Mouse (Mus musculus): ENCODE results near the gene B3glct. TPM values are rescaled to one million over a fixed set of nuclear protein-coding genes. Genes with fewer than 3 reads are reported as not detected.

The B3glct gene
- polyA plus RNA-seq, 1 experiment from 2014 or later, result 11.4 TPM

- no peak overlapping the region for H3K9ac ChIP-seq (ENCODE audit: low read depth, low read length)
- H3K4me2 ChIP-seq (ENCODE audit: low read depth, low read length), result no peak overlapping the region
- H3K36me3 ChIP-seq (ENCODE audit: control insufficient read depth, insufficient read depth, low read length), result no peaks in the 10 kb centered on the region
- H3K27ac ChIP-seq (ENCODE audit: low read length), result no peak overlapping the region
- H3K27me3 ChIP-seq (replicated peaks; ENCODE audit: control insufficient read depth, insufficient read depth, low read length), result no peaks in the 10 kb centered on the region
- WGBS, result 89% methylated on average over 6 of the region's 6 CpGs
- no peak for ATAC-seq
- no peaks in the 10 kb centered on the region for H3K4me1 ChIP-seq (ENCODE audit: control insufficient read depth, insufficient read depth, low read length)
- H3K9me3 ChIP-seq (ENCODE audit: control insufficient read depth, low read length), result no peaks in the 10 kb centered on the region
- no peak overlapping the region for H3K4me3 ChIP-seq (ENCODE audit: low read length)
These were observed 16.6 kb upstream of the B3glct start for GRCm38 (mm10) chr5:149661428-149661827.

DNA sequence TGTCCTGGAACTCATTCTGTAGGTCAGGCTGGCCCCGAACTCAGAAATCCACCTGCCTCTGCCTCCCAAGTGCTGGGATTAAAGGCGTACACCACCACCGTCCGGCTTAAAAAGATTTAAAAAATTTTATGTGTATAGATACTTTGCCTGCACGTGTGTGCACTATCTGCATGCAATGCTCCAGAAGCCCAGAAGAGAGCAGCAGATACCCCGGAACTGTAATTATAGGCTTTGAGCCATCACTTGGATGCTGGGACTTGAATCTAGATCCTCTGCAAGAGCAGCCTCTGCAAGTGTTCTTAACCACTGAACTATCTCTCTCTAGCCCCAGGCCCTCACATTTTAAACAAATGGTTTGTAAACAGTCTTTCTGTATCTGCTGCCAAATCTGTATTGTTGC is 15.1 kb upstream of the B3glct start:
- H3K27me3 ChIP-seq (replicated peaks; ENCODE audit: control insufficient read depth, insufficient read depth, low read length), result no peaks in the 10 kb centered on the region
- no peaks in the 10 kb centered on the region for H3K36me3 ChIP-seq (ENCODE audit: control insufficient read depth, insufficient read depth, low read length)
- H3K9me3 ChIP-seq (ENCODE audit: control insufficient read depth, low read length), result no peaks in the 10 kb centered on the region
- H3K4me3 ChIP-seq (ENCODE audit: low read length), result no peak overlapping the region
- H3K4me2 ChIP-seq (ENCODE audit: low read depth, low read length), result no peak overlapping the region
- 88% methylated on average over 6 of the region's 6 CpGs for WGBS
- H3K9ac ChIP-seq (ENCODE audit: low read depth, low read length), result no peak overlapping the region
- H3K27ac ChIP-seq (ENCODE audit: low read length), result no peak overlapping the region
- ATAC-seq, result no peak
- H3K4me1 ChIP-seq (ENCODE audit: control insufficient read depth, insufficient read depth, low read length), result no peaks in the 10 kb centered on the region

DNA sequence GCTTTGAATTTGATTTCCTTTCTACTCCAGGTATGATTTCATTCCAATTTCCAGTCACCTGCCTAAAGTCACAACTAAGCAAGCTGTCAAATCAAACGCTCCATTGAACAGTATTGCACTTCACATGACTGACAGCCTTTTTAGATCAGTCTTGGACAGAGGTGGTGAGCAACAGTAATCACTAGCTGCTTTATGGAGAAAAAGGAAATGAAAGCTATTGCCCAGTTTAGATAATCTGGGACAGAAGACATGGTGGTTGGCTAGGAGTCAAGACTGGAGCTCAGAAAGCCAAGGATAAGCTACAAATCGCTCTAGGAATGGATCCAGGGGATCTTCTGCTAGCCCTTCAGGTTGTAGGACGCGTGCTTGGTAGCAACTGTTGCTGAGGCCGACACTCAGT is 14.6 kb upstream of the B3glct start:
- Histone ChIP-seq H3K36me3 (ENCODE audit: control insufficient read depth, insufficient read depth, low read length) (no peaks in the 10 kb centered on the region), H3K9me3 (ENCODE audit: control insufficient read depth, low read length) (no peaks in the 10 kb centered on the region), H3K4me2 (ENCODE audit: low read depth, low read length) (no peak overlapping the region), H3K9ac (ENCODE audit: low read depth, low read length) (no peak overlapping the region), H3K4me1 (ENCODE audit: control insufficient read depth, insufficient read depth, low read length) (no peaks in the 10 kb centered on the region), H3K4me3 (ENCODE audit: low read length) (no peak overlapping the region), H3K27ac (ENCODE audit: low read length) (no peak overlapping the region), H3K27me3 (replicated peaks; ENCODE audit: control insufficient read depth, insufficient read depth, low read length) (no peaks in the 10 kb centered on the region)
- 75% methylated on average over 5 of the region's 5 CpGs for WGBS
- ATAC-seq, result no peak

DNA sequence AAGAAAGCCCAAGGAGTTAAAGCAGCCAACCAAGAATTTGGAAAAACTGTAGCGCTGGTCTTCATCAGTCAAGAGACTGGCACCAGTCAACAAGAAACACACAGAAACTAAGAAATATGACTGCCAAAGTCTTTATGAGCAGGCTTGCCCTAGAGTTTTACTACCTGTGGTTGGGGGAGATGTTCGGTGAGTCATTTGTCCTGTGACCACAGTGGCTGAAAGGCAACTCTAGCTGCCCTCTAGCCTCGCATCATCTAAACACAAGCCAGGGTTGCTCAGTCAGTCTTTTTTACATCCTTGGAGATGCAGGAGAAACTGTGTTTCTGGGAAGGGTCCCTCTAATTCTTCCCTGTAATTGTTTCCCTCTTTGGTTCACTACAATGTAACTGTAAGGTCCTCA is 834 bp upstream of the B3glct start:
- WGBS, result 91% methylated on average over 3 of the region's 3 CpGs
- peaks cover 9% of the 10 kb centered on the region for H3K4me1 ChIP-seq (ENCODE audit: control insufficient read depth, insufficient read depth, low read length)
- no peak overlapping the region for H3K4me2 ChIP-seq (ENCODE audit: low read depth, low read length)
- H3K9ac ChIP-seq (ENCODE audit: low read depth, low read length), result no peak overlapping the region
- no peak for ATAC-seq
- no peaks in the 10 kb centered on the region for H3K9me3 ChIP-seq (ENCODE audit: control insufficient read depth, low read length)
- H3K27ac ChIP-seq (ENCODE audit: low read length), result no peak overlapping the region
- no peaks in the 10 kb centered on the region for H3K27me3 ChIP-seq (replicated peaks; ENCODE audit: control insufficient read depth, insufficient read depth, low read length)
- H3K36me3 ChIP-seq (ENCODE audit: control insufficient read depth, insufficient read depth, low read length), result no peaks in the 10 kb centered on the region
- H3K4me3 ChIP-seq (ENCODE audit: low read length), result no peak overlapping the region

DNA sequence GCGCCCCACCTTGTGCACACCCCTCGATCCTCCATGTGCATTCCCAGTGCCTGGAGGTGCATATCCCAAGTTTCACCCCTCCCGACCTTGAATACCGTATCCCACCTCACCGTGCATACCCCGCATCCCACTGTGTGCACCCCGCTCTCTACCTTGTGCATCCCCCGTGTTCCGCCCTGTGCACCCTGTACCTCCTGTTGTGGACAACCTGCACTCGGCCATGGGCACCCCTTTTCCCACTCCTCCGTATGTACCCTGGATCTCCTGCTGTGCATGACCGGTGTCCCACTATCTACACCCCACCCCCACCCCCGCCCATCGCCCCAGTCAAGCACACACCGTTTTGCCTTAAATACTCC is 939 bp downstream of the B3glct start:
- WGBS, result 3% methylated on average over 15 of the region's 15 CpGs
- no peaks in the 10 kb centered on the region for H3K36me3 ChIP-seq (ENCODE audit: control insufficient read depth, insufficient read depth, low read length)
- peak overlapping the region; percentile 77 for H3K4me3 ChIP-seq (ENCODE audit: low read length)
- H3K27ac ChIP-seq (ENCODE audit: low read length), result no peak overlapping the region
- peak; percentile 12; the same call in 1 of the 2 replicates for ATAC-seq
- H3K4me2 ChIP-seq (ENCODE audit: low read depth, low read length), result peak overlapping the region; percentile 100
- H3K27me3 ChIP-seq (replicated peaks; ENCODE audit: control insufficient read depth, insufficient read depth, low read length), result no peaks in the 10 kb centered on the region
- no peaks in the 10 kb centered on the region for H3K9me3 ChIP-seq (ENCODE audit: control insufficient read depth, low read length)
- H3K4me1 ChIP-seq (ENCODE audit: control insufficient read depth, insufficient read depth, low read length), result peaks cover 9% of the 10 kb centered on the region
- H3K9ac ChIP-seq (ENCODE audit: low read depth, low read length), result peak overlapping the region; percentile 88

- no peak for ATAC-seq
These were observed 1.3 kb downstream of the B3glct start for GRCm38 (mm10) chr5:149679362-149679761.

DNA sequence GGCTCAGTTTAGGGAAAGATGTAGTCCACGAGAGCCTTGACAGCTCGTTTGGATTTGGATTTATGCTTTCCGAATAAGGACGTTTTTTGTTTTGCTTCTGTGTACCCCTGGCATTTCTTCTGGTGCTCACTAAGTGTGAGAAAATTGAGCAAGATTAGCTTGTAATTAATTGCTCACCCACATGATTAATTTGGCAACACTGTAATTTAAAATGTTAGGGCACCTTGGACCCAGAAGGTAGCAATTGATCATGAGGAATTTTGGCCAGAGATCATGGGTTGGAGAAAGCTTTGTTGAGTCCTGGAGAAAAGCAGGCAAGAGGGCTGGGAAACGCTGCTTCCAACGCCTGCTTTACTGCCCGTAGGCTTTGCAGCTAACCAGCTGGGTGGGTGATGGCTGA is 1.9 kb downstream of the B3glct start:
- no peak overlapping the region for H3K4me3 ChIP-seq (ENCODE audit: low read length)
- H3K27ac ChIP-seq (ENCODE audit: low read length), result no peak overlapping the region
- H3K9me3 ChIP-seq (ENCODE audit: control insufficient read depth, low read length), result no peaks in the 10 kb centered on the region
- no peaks in the 10 kb centered on the region for H3K27me3 ChIP-seq (replicated peaks; ENCODE audit: control insufficient read depth, insufficient read depth, low read length)
- ATAC-seq, result no peak
- H3K9ac ChIP-seq (ENCODE audit: low read depth, low read length), result no peak overlapping the region
- H3K4me1 ChIP-seq (ENCODE audit: control insufficient read depth, insufficient read depth, low read length), result peaks cover 9% of the 10 kb centered on the region
- H3K4me2 ChIP-seq (ENCODE audit: low read depth, low read length), result no peak overlapping the region
- WGBS, result 57% methylated on average over 7 of the region's 7 CpGs
- H3K36me3 ChIP-seq (ENCODE audit: control insufficient read depth, insufficient read depth, low read length), result no peaks in the 10 kb centered on the region

More at GRCm38 (mm10) chr5:149679362-149679761, 1.3 kb downstream of the B3glct start:
- peaks cover 9% of the 10 kb centered on the region for H3K4me1 ChIP-seq (ENCODE audit: control insufficient read depth, insufficient read depth, low read length)
- peak overlapping the region; percentile 100 for H3K4me2 ChIP-seq (ENCODE audit: low read depth, low read length)
- no peak overlapping the region for H3K27ac ChIP-seq (ENCODE audit: low read length)
- 9% methylated on average over 12 of the region's 12 CpGs for WGBS
- H3K27me3 ChIP-seq (replicated peaks; ENCODE audit: control insufficient read depth, insufficient read depth, low read length), result no peaks in the 10 kb centered on the region
- peak overlapping the region; percentile 88; the same call in 1 of the 2 replicates for H3K9ac ChIP-seq (ENCODE audit: low read depth, low read length)
- no peaks in the 10 kb centered on the region for H3K9me3 ChIP-seq (ENCODE audit: control insufficient read depth, low read length)
- H3K4me3 ChIP-seq (ENCODE audit: low read length), result peak overlapping the region; percentile 77
- H3K36me3 ChIP-seq (ENCODE audit: control insufficient read depth, insufficient read depth, low read length), result no peaks in the 10 kb centered on the region

DNA sequence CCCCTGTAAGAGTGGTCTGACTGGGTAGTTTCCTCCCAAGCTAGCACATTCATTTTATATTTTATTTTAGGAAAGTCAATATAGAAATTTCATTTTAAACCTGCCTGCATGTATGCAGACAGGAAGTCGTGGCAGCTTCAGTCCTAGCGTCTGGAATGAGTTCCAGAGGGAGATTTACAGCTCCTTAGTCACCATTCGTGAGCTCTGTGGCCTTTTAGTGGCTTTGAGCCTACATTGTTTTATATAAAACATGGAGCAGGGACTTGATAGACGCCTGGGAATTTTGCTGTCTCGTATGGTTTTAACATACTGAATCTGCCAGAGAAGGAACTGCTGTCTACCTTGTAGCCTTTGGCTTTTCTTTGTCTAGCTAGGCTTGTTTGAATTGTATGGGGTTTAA is 2.9 kb downstream of the B3glct start:
- 64% methylated on average over 5 of the region's 5 CpGs for WGBS
- Histone ChIP-seq H3K27me3 (replicated peaks; ENCODE audit: control insufficient read depth, insufficient read depth, low read length) (no peaks in the 10 kb centered on the region), H3K27ac (ENCODE audit: low read length) (no peak overlapping the region), H3K9ac (ENCODE audit: low read depth, low read length) (no peak overlapping the region), H3K9me3 (ENCODE audit: control insufficient read depth, low read length) (no peaks in the 10 kb centered on the region), H3K4me1 (ENCODE audit: control insufficient read depth, insufficient read depth, low read length) (peaks cover 9% of the 10 kb centered on the region), H3K4me2 (ENCODE audit: low read depth, low read length) (no peak overlapping the region), H3K36me3 (ENCODE audit: control insufficient read depth, insufficient read depth, low read length) (no peaks in the 10 kb centered on the region), H3K4me3 (ENCODE audit: low read length) (no peak overlapping the region)
- no peak for ATAC-seq

GRCm38 (mm10) chr5:149689860-149690259 is 11.8 kb downstream of the B3glct start:
- Histone ChIP-seq H3K36me3 (ENCODE audit: control insufficient read depth, insufficient read depth, low read length) (no peaks in the 10 kb centered on the region), H3K9ac (ENCODE audit: low read depth, low read length) (no peak overlapping the region)

GRCm38 (mm10) chr5:149692548-149692947 is 14.5 kb downstream of the B3glct start:
- 77% methylated on average over 11 of the region's 11 CpGs for WGBS
- Histone ChIP-seq H3K9ac (ENCODE audit: low read depth, low read length) (no peak overlapping the region), H3K9me3 (ENCODE audit: control insufficient read depth, low read length) (no peaks in the 10 kb centered on the region)

More at GRCm38 (mm10) chr5:149689860-149690259, 11.8 kb downstream of the B3glct start:
- no peaks in the 10 kb centered on the region for H3K9me3 ChIP-seq (ENCODE audit: control insufficient read depth, low read length)
- no peak overlapping the region for H3K4me3 ChIP-seq (ENCODE audit: low read length)
- H3K4me1 ChIP-seq (ENCODE audit: control insufficient read depth, insufficient read depth, low read length), result no peaks in the 10 kb centered on the region
- H3K27me3 ChIP-seq (replicated peaks; ENCODE audit: control insufficient read depth, insufficient read depth, low read length), result no peaks in the 10 kb centered on the region
- no peak for ATAC-seq
- WGBS, result 77% methylated on average over 5 of the region's 5 CpGs
- H3K4me2 ChIP-seq (ENCODE audit: low read depth, low read length), result no peak overlapping the region
- no peak overlapping the region for H3K27ac ChIP-seq (ENCODE audit: low read length)

More at GRCm38 (mm10) chr5:149692548-149692947, 14.5 kb downstream of the B3glct start:
- Histone ChIP-seq H3K27ac (ENCODE audit: low read length) (no peak overlapping the region), H3K4me2 (ENCODE audit: low read depth, low read length) (no peak overlapping the region), H3K27me3 (replicated peaks; ENCODE audit: control insufficient read depth, insufficient read depth, low read length) (no peaks in the 10 kb centered on the region), H3K4me1 (ENCODE audit: control insufficient read depth, insufficient read depth, low read length) (no peaks in the 10 kb centered on the region), H3K4me3 (ENCODE audit: low read length) (no peak overlapping the region), H3K36me3 (ENCODE audit: control insufficient read depth, insufficient read depth, low read length) (no peaks in the 10 kb centered on the region)
- no peak for ATAC-seq

Data from intestine, embryonic 16.5 days (tissue).